Mouse (Mus musculus): ENCODE results near the gene Por.

- no peak for TF ChIP-seq CTCF (IDR thresholded peaks at IDR 0.05)
- TF ChIP-seq EP300 (IDR thresholded peaks at IDR 0.05), result peak; percentile 60; the same call in 1 of the 2 replicates
Measured at GRCm38 (mm10) chr5:135649309-135649633, 20.6 kb upstream of the Por start.
